Mouse (Mus musculus) heart, postnatal 0 days (tissue): ENCODE results near the gene Hmgb3.

ENCODE experiments used
- CTCF ChIP-seq: IDR thresholded peaks from 2 replicates; pipeline ENCODE4 v1.5.1; 2016; ENCODE audit warnings: antibody characterized with exemption, control low read depth, low read depth
- EP300 ChIP-seq: IDR thresholded peaks from 2 replicates; pipeline ENCODE4 v1.6.1; 2016; ENCODE audit warnings: antibody characterized with exemption, low read depth

DNA sequence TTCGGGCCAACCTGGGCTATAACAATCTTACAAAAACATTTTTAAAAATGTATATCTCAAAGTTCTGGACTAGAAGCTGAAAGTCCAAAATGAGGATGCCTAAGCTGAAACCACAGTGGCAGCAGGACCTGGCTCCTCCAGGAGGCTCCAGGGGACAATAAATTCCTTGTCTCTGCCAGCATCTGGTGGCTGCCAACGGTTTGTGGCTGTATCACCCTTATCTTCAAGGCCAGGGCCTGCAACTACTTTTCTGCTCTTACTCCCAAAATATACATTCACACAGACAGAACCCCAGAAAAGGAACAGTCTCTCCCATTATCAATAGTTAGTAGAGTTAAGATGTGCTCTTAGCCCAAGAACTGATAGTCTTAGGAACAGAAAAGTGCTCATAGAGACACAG is 10.6 kb upstream of the Hmgb3 start:
- TF ChIP-seq EP300 (no peak), CTCF (no peak)
